Mouse (Mus musculus): ENCODE measurements at regions not wholly inside any gene's neighbourhood (a gene's known extent, or its start where the extent isn't known, plus 50 kb on each side); places are given as distances from the start of the nearest gene placed in this dataset.

GRCm38 (mm10) chr12:15912959-15913358 is 96.2 kb upstream of the Trib2 start:
- TF ChIP-seq CTCF (IDR thresholded peaks at IDR 0.05; ENCODE audit: extremely low read depth, insufficient read length, insufficient replicate concordance, low read depth, low read length), result no peak
- TF ChIP-seq POLR2A (IDR thresholded peaks at IDR 0.05; ENCODE audit: low read depth, low read length), result no peak

Measured in small intestine, adult 2 months (tissue).